Mouse (Mus musculus): ENCODE data around the gene Mnd1.

- TF ChIP-seq CTCF (IDR thresholded peaks at IDR 0.05): no peak
- TF ChIP-seq POLR2A (IDR thresholded peaks at IDR 0.05; ENCODE audit: insufficient read depth, low read depth, low read length): no peak
These were observed 13.4 kb upstream of the Mnd1 start for GRCm38 (mm10) chr3:84168943-84169342.

Data from heart, adult 2 months (tissue).